In the genomic region with DNA sequence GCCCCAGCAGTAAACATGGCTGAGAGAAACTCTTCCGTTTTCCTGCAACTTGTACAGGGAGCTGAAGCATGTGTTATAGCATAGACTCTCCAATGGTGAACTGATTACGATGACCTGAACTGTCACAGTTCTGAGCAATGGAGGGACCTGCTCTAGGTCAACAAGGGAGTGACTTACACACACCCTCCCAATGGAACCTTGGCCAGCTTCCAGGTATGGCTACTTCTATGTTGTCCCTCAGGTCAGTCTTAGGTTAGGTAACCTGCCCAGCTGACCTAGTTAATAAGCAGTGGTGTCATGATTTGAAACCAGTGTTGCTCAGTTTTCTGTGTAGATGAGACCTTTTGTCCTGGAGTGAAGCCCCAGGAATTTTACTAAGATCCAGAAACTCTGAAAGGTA, we compare ENCODE assay signal across 17 mouse cellular contexts. TPM values are rescaled to one million over a fixed set of nuclear protein-coding genes. Genes with fewer than 3 reads are reported as not detected.
DNase-seq lines count a peak whose midpoint lies in the region; ATAC-seq and TF ChIP-seq lines count a peak whose summit lies in the region.
"Had no signal": no experiment of that assay in that cellular context is flagged by ENCODE, and none has a peak within 500 bp of the region (broad histone marks: within the 10 kb centered on the region; RNA-seq: fewer than 3 reads in every experiment).

No protein-coding gene starts in this region.

- H3K36me3 ChIP-seq in liver, embryonic 11.5 days (ENCODE audit: control insufficient read depth, insufficient read depth, low read length): no peaks in the 10 kb centered on the region
- no peaks in the 10 kb centered on the region for H3K36me3 ChIP-seq in kidney, embryonic 15.5 days
- H3K36me3 ChIP-seq in liver, embryonic 14.5 days (replicated peaks; ENCODE audit: control insufficient read depth, insufficient read depth, low read depth): no peaks in the 10 kb centered on the region
- no peaks in the 10 kb centered on the region for H3K36me3 ChIP-seq in stomach, embryonic 15.5 days
- H3K36me3 ChIP-seq in limb, embryonic 10.5 days: no peaks in the 10 kb centered on the region
- H3K36me3 ChIP-seq: midbrain, embryonic 13.5 days had no signal

- no peaks in the 10 kb centered on the region for H3K9me3 ChIP-seq in liver, embryonic 11.5 days (ENCODE audit: control insufficient read depth, low read length)
- no peaks in the 10 kb centered on the region for H3K9me3 ChIP-seq in kidney, embryonic 15.5 days (replicated peaks)
- H3K9me3 ChIP-seq in liver, embryonic 14.5 days (ENCODE audit: control insufficient read depth, low read length): no peaks in the 10 kb centered on the region
- no peaks in the 10 kb centered on the region for H3K9me3 ChIP-seq in stomach, embryonic 15.5 days
- H3K9me3 ChIP-seq in limb, embryonic 10.5 days (replicated peaks): no peaks in the 10 kb centered on the region
- H3K9me3 ChIP-seq: midbrain, embryonic 13.5 days had no signal

- no peak overlapping the region for H3K4me3 ChIP-seq in liver, embryonic 11.5 days (ENCODE audit: low read depth, low read length)
- no peak overlapping the region for H3K4me3 ChIP-seq in kidney, embryonic 15.5 days (replicated peaks)
- H3K4me3 ChIP-seq in liver, embryonic 14.5 days (ENCODE audit: insufficient read depth in 1 of 2, low read depth in 2 of 2, low read length in 2 of 2): no peak overlapping the region
- H3K4me3 ChIP-seq in stomach, embryonic 15.5 days (replicated peaks): no peak overlapping the region
- no peak overlapping the region for H3K4me3 ChIP-seq in limb, embryonic 10.5 days
- H3K4me3 ChIP-seq: midbrain, embryonic 13.5 days had no signal

- ATAC-seq in liver, embryonic 11.5 days (replicated peaks; ENCODE audit: low FRiP score): no peak
- ATAC-seq in kidney, embryonic 15.5 days (replicated peaks; ENCODE audit: low FRiP score): peak; percentile 43; the same call in 1 of the 2 replicates
- ATAC-seq in liver, embryonic 14.5 days (ENCODE audit: insufficient read depth): 0 out of 2 replicates have a peak, but pooled peaks have one; percentile 41
- peak; percentile 79; the same call in 1 of the 2 replicates for ATAC-seq in stomach, embryonic 15.5 days (ENCODE audit: insufficient read depth, low FRiP score, low read depth)
- ATAC-seq: hindbrain, embryonic 16.5 days; midbrain, embryonic 13.5 days had no signal

- H3K4me1 ChIP-seq in liver, embryonic 11.5 days (replicated peaks; ENCODE audit: control insufficient read depth, insufficient read depth, low read length): no peaks in the 10 kb centered on the region
- H3K4me1 ChIP-seq in kidney, embryonic 15.5 days: 0 out of 2 replicates have a peak, but pooled peaks cover 6% of the 10 kb centered on the region
- no peaks in the 10 kb centered on the region; a peak in 1 of 4 replicates for H3K4me1 ChIP-seq in liver, embryonic 14.5 days (replicated peaks; ENCODE audit: control insufficient read depth in 2 of 2, insufficient read depth in 2 of 2, low read length in 1 of 2)
- no peaks in the 10 kb centered on the region; the same call in 1 of the 2 replicates for H3K4me1 ChIP-seq in stomach, embryonic 15.5 days
- H3K4me1 ChIP-seq in limb, embryonic 10.5 days: no peaks in the 10 kb centered on the region
- H3K4me1 ChIP-seq: midbrain, embryonic 13.5 days had no signal

- H3K9ac ChIP-seq in liver, embryonic 11.5 days (ENCODE audit: low read depth, low read length): no peak overlapping the region
- no peak overlapping the region for H3K9ac ChIP-seq in kidney, embryonic 15.5 days
- H3K9ac ChIP-seq in liver, embryonic 14.5 days (replicated peaks): no peak overlapping the region
- no peak overlapping the region for H3K9ac ChIP-seq in stomach, embryonic 15.5 days
- H3K9ac ChIP-seq: midbrain, embryonic 13.5 days had no signal

- no peak overlapping the region for H3K27ac ChIP-seq in liver, embryonic 11.5 days (ENCODE audit: low read depth, low read length)
- no peak overlapping the region for H3K27ac ChIP-seq in kidney, embryonic 15.5 days
- H3K27ac ChIP-seq in liver, embryonic 14.5 days: no peak overlapping the region
- H3K27ac ChIP-seq in stomach, embryonic 15.5 days: peak overlapping the region; percentile 8; the same call in 1 of the 2 replicates
- H3K27ac ChIP-seq in limb, embryonic 10.5 days: no peak overlapping the region
- H3K27ac ChIP-seq: midbrain, embryonic 13.5 days had no signal

- no peaks in the 10 kb centered on the region for H3K27me3 ChIP-seq in liver, embryonic 11.5 days (replicated peaks; ENCODE audit: control insufficient read depth, insufficient read depth, low read length)
- H3K27me3 ChIP-seq in kidney, embryonic 15.5 days: no peaks in the 10 kb centered on the region
- no peaks in the 10 kb centered on the region for H3K27me3 ChIP-seq in liver, embryonic 14.5 days (ENCODE audit: control insufficient read depth, insufficient read depth, low read length)
- H3K27me3 ChIP-seq in stomach, embryonic 15.5 days (replicated peaks): no peaks in the 10 kb centered on the region
- no peaks in the 10 kb centered on the region for H3K27me3 ChIP-seq in limb, embryonic 10.5 days (ENCODE audit: low read depth, poor library complexity, severe bottlenecking)
- H3K27me3 ChIP-seq: midbrain, embryonic 13.5 days had no signal

- 79% methylated on average over 2 of the region's 2 CpGs for WGBS in liver, embryonic 11.5 days
- 66% methylated on average over 2 of the region's 2 CpGs for whole genome bisulfite sequencing in kidney, embryonic 15.5 days
- WGBS in liver, embryonic 14.5 days (ENCODE audit: insufficient replicate concordance): 59% methylated on average over 2 of the region's 2 CpGs
- WGBS in stomach, embryonic 15.5 days: 65% methylated on average over 2 of the region's 2 CpGs
- 88% methylated on average over 2 of the region's 2 CpGs for WGBS in limb, embryonic 10.5 days

- DNase-seq in liver: peak; percentile 15
- DNase-seq in liver, embryonic 11.5 days (ENCODE audit: low spot score): no peak
- no peak for DNase-seq in liver, embryonic 14.5 days (ENCODE audit: low read depth in 3 of 3, low spot score in 3 of 3)
- DNase-seq in limb, embryonic 10.5 days (ENCODE audit: low spot score): no peak
- DNase-seq in frontal cortex, postnatal 25 days (ENCODE audit: low spot score in 2 of 2): no peak
- no peak for DNase-seq in left cerebral cortex, adult 18-20 months (ENCODE audit: low spot score in 2 of 2)
- DNase-seq: cerebellum, adult 11-12 months; retina, postnatal 1 day; spleen, adult 18-20 months; thymus, adult 18-20 months had no signal

- no peak for TF ChIP-seq EP300 in liver, embryonic 14.5 days (IDR thresholded peaks at IDR 0.05; ENCODE audit: low read depth)

- no peak for TF ChIP-seq CTCF in liver, embryonic 14.5 days (IDR thresholded peaks at IDR 0.05; ENCODE audit: low read depth)

- H3K4me2 ChIP-seq in liver, embryonic 11.5 days: no peak overlapping the region
- no peak overlapping the region for H3K4me2 ChIP-seq in kidney, embryonic 15.5 days
- no peak overlapping the region for H3K4me2 ChIP-seq in liver, embryonic 14.5 days (ENCODE audit: low read depth)
- no peak overlapping the region for H3K4me2 ChIP-seq in stomach, embryonic 15.5 days
- H3K4me2 ChIP-seq: midbrain, embryonic 13.5 days had no signal

RNA-seq across cellular contexts. Expression of gene Cdcp1, which starts 8.9 kb away (rescaled TPM):
- 0.59 and 0.83 TPM in 2 replicates for polyA plus RNA-seq in liver, embryonic 11.5 days (2014; fragmentation: Nextera tagmentation; extraction: Ambion mirVana)
- 7.5 and 7.7 TPM in 2 replicates for polyA plus RNA-seq in kidney, embryonic 15.5 days (2015; fragmentation: Nextera tagmentation; extraction: Ambion mirVana)
- polyA plus RNA-seq in liver, embryonic 14.5 days (2012; rRNA removed): 0.27 and 0.38 TPM in 2 replicates
- 0.15 and 0.35 TPM in 2 replicates for polyA plus RNA-seq in liver, embryonic 14.5 days (2014; fragmentation: Nextera tagmentation; extraction: Ambion mirVana)
- polyA plus RNA-seq in stomach, embryonic 15.5 days (2015; fragmentation: Nextera tagmentation; extraction: Ambion mirVana): 13.5 and 15.3 TPM in 2 replicates
- 2.8 and 3.5 TPM in 2 replicates for polyA plus RNA-seq in limb, embryonic 10.5 days (2016; fragmentation: Nextera tagmentation; extraction: Ambion mirVana)
- total RNA-seq in left cerebral cortex, adult 18-20 months (2021): under 1 TPM; 0.30 to 0.35 TPM
- total RNA-seq: MEL had no signal
- polyA plus RNA-seq: C2C12 had no signal

RNA-seq across cellular contexts. Expression of gene Tmem158, which starts 53.6 kb away (rescaled TPM):
- polyA plus RNA-seq in liver, embryonic 11.5 days (2014; fragmentation: Nextera tagmentation; extraction: Ambion mirVana): 7.2 and 9.8 TPM in 2 replicates
- 7.2 and 8.8 TPM in 2 replicates for polyA plus RNA-seq in kidney, embryonic 15.5 days (2015; fragmentation: Nextera tagmentation; extraction: Ambion mirVana)
- polyA plus RNA-seq in liver, embryonic 14.5 days (2012; rRNA removed): 3.3 and 4.2 TPM in 2 replicates
- 1.8 and 2.3 TPM in 2 replicates for polyA plus RNA-seq in liver, embryonic 14.5 days (2014; fragmentation: Nextera tagmentation; extraction: Ambion mirVana)
- polyA plus RNA-seq in stomach, embryonic 15.5 days (2015; fragmentation: Nextera tagmentation; extraction: Ambion mirVana): 14.9 and 17.1 TPM in 2 replicates
- polyA plus RNA-seq in limb, embryonic 10.5 days (2016; fragmentation: Nextera tagmentation; extraction: Ambion mirVana): 4.2 and 4.9 TPM in 2 replicates
- total RNA-seq in left cerebral cortex, adult 18-20 months (2021): 10 to 100 TPM; 54.7 to 65.3 TPM

RNA-seq across cellular contexts. Expression of gene Clec3b, which starts 56.2 kb away (rescaled TPM):
- polyA plus RNA-seq in liver, embryonic 11.5 days (2014; fragmentation: Nextera tagmentation; extraction: Ambion mirVana): not detected in 2 replicates
- polyA plus RNA-seq in kidney, embryonic 15.5 days (2015; fragmentation: Nextera tagmentation; extraction: Ambion mirVana): 0.72 and 1.6 TPM in 2 replicates
- polyA plus RNA-seq in liver, embryonic 14.5 days (2012; rRNA removed): 0.22 TPM in 1 of 2 replicates, not detected in the other
- not detected in 2 replicates for polyA plus RNA-seq in liver, embryonic 14.5 days (2014; fragmentation: Nextera tagmentation; extraction: Ambion mirVana)
- polyA plus RNA-seq in stomach, embryonic 15.5 days (2015; fragmentation: Nextera tagmentation; extraction: Ambion mirVana): 1.2 and 2.0 TPM in 2 replicates
- 0.20 TPM in 1 of 2 replicates, not detected in the other for polyA plus RNA-seq in limb, embryonic 10.5 days (2016; fragmentation: Nextera tagmentation; extraction: Ambion mirVana)
- total RNA-seq in left cerebral cortex, adult 18-20 months (2021): 1 to 10 TPM; 2.7 to 3.4 TPM
- total RNA-seq: MEL had no signal
- polyA plus RNA-seq: midbrain, embryonic 13.5 days; neural tube, embryonic 11.5 days had no signal
